8 mouse cellular contexts compared by ENCODE assay signal in the genomic region with DNA sequence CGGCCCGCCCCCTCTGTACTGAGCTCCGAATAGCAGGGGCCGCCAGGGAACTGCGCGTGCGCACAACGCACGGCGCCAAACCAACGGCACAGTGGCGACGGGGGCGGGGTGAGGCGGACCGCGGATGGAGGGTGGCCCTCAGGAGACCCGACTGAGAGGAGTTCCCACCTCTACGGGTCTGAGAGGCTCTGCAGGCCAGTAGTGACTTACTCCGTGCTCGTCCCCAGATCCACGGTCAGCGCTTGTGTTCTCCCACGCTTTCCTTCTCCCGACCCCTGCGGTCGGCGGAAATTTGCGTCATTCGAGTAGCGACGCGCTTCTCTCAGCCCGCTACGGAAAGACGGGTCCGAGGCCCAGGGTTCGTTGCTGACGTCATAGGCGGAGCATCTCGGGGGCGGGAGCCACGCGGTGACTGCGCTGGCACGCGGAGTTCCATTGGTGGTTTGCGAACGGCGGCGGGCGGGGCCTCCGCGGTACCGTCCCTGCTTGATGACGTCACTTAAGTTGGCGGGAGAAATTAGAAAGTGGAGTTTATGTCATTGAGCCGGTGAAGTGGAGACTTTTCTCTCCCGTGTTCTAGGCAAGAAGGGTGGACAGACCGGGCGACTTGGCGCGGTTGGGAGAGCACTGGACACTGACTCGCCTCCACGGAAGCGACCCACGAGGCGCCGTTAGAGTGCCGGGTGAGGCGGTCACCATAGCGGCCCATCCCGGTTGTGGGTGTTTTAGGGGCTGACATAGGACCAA. TPM values are rescaled to one million over a fixed set of nuclear protein-coding genes. Genes with fewer than 3 reads are reported as not detected.
A peak's percentile ranks its signal among the peaks of the same experiment; 100 is the strongest.
DNase-seq lines count a peak whose midpoint lies in the region; ATAC-seq and TF ChIP-seq lines count a peak whose summit lies in the region.

A gene (minus strand): TSS at position 377 of the 747 bp plus-strand sequence.
A gene (plus strand): TSS at position 517 of the 747 bp plus-strand sequence.

- peak; percentile 99 for ATAC-seq in embryonic facial prominence, embryonic 14.5 days (ENCODE audit: low read depth)
- peak; percentile 99 for ATAC-seq in limb, embryonic 13.5 days (ENCODE audit: low FRiP score, low read depth)
- ATAC-seq in midbrain, embryonic 16.5 days = peak; percentile 99

- peak within 1 kb of the TSS; percentile 84 for H3K9ac ChIP-seq in embryonic facial prominence, embryonic 14.5 days (ENCODE audit: low read depth, low read length)
- H3K9ac ChIP-seq in heart, adult 2 months (ENCODE audit: low read depth, low read length) = peak within 1 kb of the TSS; percentile 73
- peak within 1 kb of the TSS; percentile 76 for H3K9ac ChIP-seq in limb, embryonic 13.5 days
- peak within 1 kb of the TSS; percentile 81 for H3K9ac ChIP-seq in midbrain, embryonic 16.5 days (ENCODE audit: low read depth, low read length)

- H3K4me2 ChIP-seq in embryonic facial prominence, embryonic 14.5 days (ENCODE audit: low read depth, low read length) = peak within 1 kb of the TSS; percentile 73
- peak within 1 kb of the TSS; percentile 75 for H3K4me2 ChIP-seq in limb, embryonic 13.5 days (replicated peaks)
- H3K4me2 ChIP-seq in midbrain, embryonic 16.5 days (ENCODE audit: low read length) = peak within 1 kb of the TSS; percentile 79

- H3K4me1 ChIP-seq in embryonic facial prominence, embryonic 14.5 days (ENCODE audit: control insufficient read depth, insufficient read depth, low read length) = 0 out of 2 replicates have a peak, but pooled peaks cover 2% of the 10 kb centered on the region
- H3K4me1 ChIP-seq in heart, adult 2 months (ENCODE audit: control insufficient read depth, insufficient read depth, low read length) = peaks cover 1% of the 10 kb centered on the region; the same call in 1 of the 2 replicates
- peaks cover 19% of the 10 kb centered on the region for H3K4me1 ChIP-seq in limb, embryonic 13.5 days
- peaks cover 8% of the 10 kb centered on the region for H3K4me1 ChIP-seq in midbrain, embryonic 16.5 days (ENCODE audit: control insufficient read depth, insufficient read depth, low read length)

- 0% methylated on average over 46 of the region's 73 CpGs for WGBS in embryonic facial prominence, embryonic 14.5 days
- under 1% methylated on average over 73 of the region's 73 CpGs for WGBS in heart, adult 2 months
- WGBS in limb, embryonic 13.5 days = under 1% methylated on average over 71 of the region's 73 CpGs
- WGBS in midbrain, embryonic 16.5 days = under 1% methylated on average over 70 of the region's 73 CpGs

- peak within 1 kb of the TSS; percentile 95 for H3K27ac ChIP-seq in embryonic facial prominence, embryonic 14.5 days (replicated peaks; ENCODE audit: low read depth, low read length)
- peak within 1 kb of the TSS; percentile 95 for H3K27ac ChIP-seq in heart, adult 2 months
- peak within 1 kb of the TSS; percentile 88 for H3K27ac ChIP-seq in limb, embryonic 13.5 days
- peak within 1 kb of the TSS; percentile 95 for H3K27ac ChIP-seq in midbrain, embryonic 16.5 days (ENCODE audit: low read length)

- DNase-seq in 3T3-L1 (ENCODE audit: low read depth, low spot score) = peak; percentile 98
- DNase-seq in adrenal gland, postnatal 4 days (ENCODE audit: low spot score in 2 of 2) = peak; percentile 92 to 98
- peak; percentile 99 for DNase-seq in embryonic facial prominence, embryonic 14.5 days (ENCODE audit: low spot score)
- DNase-seq in heart, adult 2 months = peak; percentile 96 to 99
- DNase-seq in kidney, adult 8-10 months = peak; percentile 99
- DNase-seq in spleen, postnatal 10 days (ENCODE audit: low spot score in 2 of 2) = peak; percentile 92 to 98

- H3K36me3 ChIP-seq in embryonic facial prominence, embryonic 14.5 days (ENCODE audit: control insufficient read depth, insufficient read depth, low read length) = peaks cover 15% of the 10 kb centered on the region; the same call in 1 of the 2 replicates
- H3K36me3 ChIP-seq in heart, adult 2 months (ENCODE audit: control insufficient read depth, insufficient read depth, low read length) = no peaks in the 10 kb centered on the region
- H3K36me3 ChIP-seq in limb, embryonic 13.5 days = peaks cover 20% of the 10 kb centered on the region
- no peaks in the 10 kb centered on the region for H3K36me3 ChIP-seq in midbrain, embryonic 16.5 days (ENCODE audit: control insufficient read depth, insufficient read depth, low read length)

- H3K9me3 ChIP-seq in embryonic facial prominence, embryonic 14.5 days (ENCODE audit: control insufficient read depth, low read length) = no peaks in the 10 kb centered on the region
- no peaks in the 10 kb centered on the region for H3K9me3 ChIP-seq in limb, embryonic 13.5 days
- H3K9me3 ChIP-seq in midbrain, embryonic 16.5 days (replicated peaks; ENCODE audit: control insufficient read depth, low read length, poor library complexity, severe bottlenecking) = no peaks in the 10 kb centered on the region

- no peaks in the 10 kb centered on the region; the same call in 1 of the 2 replicates for H3K79me2 ChIP-seq in heart, adult 2 months (replicated peaks; ENCODE audit: control insufficient read depth, insufficient read depth, low read length)

- TF ChIP-seq POLR2A in heart, adult 2 months (IDR thresholded peaks at IDR 0.05; ENCODE audit: insufficient read depth, low read depth, low read length) = peak; percentile 50; the same call in 1 of the 2 replicates

- H3K27me3 ChIP-seq in embryonic facial prominence, embryonic 14.5 days (replicated peaks; ENCODE audit: control insufficient read depth, insufficient read depth, low read length) = no peaks in the 10 kb centered on the region
- H3K27me3 ChIP-seq in heart, adult 2 months (ENCODE audit: control insufficient read depth, insufficient read depth, low read length) = no peaks in the 10 kb centered on the region
- no peaks in the 10 kb centered on the region for H3K27me3 ChIP-seq in limb, embryonic 13.5 days
- no peaks in the 10 kb centered on the region for H3K27me3 ChIP-seq in midbrain, embryonic 16.5 days (ENCODE audit: control insufficient read depth, insufficient read depth, low read depth, low read length)

- intact Hi-C loops in heart, adult 2 months (cut with DNase I) = loop anchor here (5.0 to 10.0 kb wide), 4 partner anchors 231 to 358 kb away; a partner anchor contains a TSS

- peak within 1 kb of the TSS; percentile 82 for H3K4me3 ChIP-seq in embryonic facial prominence, embryonic 14.5 days (ENCODE audit: low read depth, low read length)
- H3K4me3 ChIP-seq in heart, adult 2 months = peak within 1 kb of the TSS; percentile 91
- peak within 1 kb of the TSS; percentile 84 for H3K4me3 ChIP-seq in limb, embryonic 13.5 days
- peak within 1 kb of the TSS; percentile 77 for H3K4me3 ChIP-seq in midbrain, embryonic 16.5 days (ENCODE audit: low read depth, low read length)

- TF ChIP-seq EP300 in heart, adult 2 months (IDR thresholded peaks at IDR 0.05; ENCODE audit: insufficient read depth, low read depth, low read length) = no peak

- TF ChIP-seq CTCF in heart, adult 2 months (IDR thresholded peaks at IDR 0.05) = 0 out of 2 replicates have a peak, but pooled peaks have one; percentile 10

RNA-seq across cellular contexts. Expression of the first gene that starts in this region (rescaled TPM):
- 10 to 100 TPM; 36.1 to 38.3 TPM for total RNA-seq in adrenal gland, postnatal 4 days (2021)
- 49.9 and 53.8 TPM in 2 replicates for polyA plus RNA-seq in embryonic facial prominence, embryonic 14.5 days (2014; fragmentation: Nextera tagmentation; extraction: Ambion mirVana)
- total RNA-seq in heart, adult 2 months (2021) = 10 to 100 TPM; 21.6 to 23.4 TPM
- 2.6 and 5.9 TPM in 2 replicates for polyA plus RNA-seq in heart, adult 2 months (2012; rRNA removed)
- 66.2 and 67.5 TPM in 2 replicates for polyA plus RNA-seq in limb, embryonic 13.5 days (2015; fragmentation: Nextera tagmentation; extraction: Ambion mirVana)
- 25.2 and 27.5 TPM in 2 replicates for polyA plus RNA-seq in midbrain, embryonic 16.5 days (2015; fragmentation: Nextera tagmentation; extraction: Ambion mirVana)

RNA-seq across cellular contexts. Expression of the second gene that starts in this region (rescaled TPM):
- total RNA-seq in adrenal gland, postnatal 4 days (2021) = 1 to 10 TPM; 8.6 to 9.4 TPM
- 6.1 and 6.5 TPM in 2 replicates for polyA plus RNA-seq in embryonic facial prominence, embryonic 14.5 days (2014; fragmentation: Nextera tagmentation; extraction: Ambion mirVana)
- total RNA-seq in heart, adult 2 months (2021) = under 1 TPM; 0.47 to 0.66 TPM
- 0.27 and 0.59 TPM in 2 replicates for polyA plus RNA-seq in heart, adult 2 months (2012; rRNA removed)
- 8.7 and 10.6 TPM in 2 replicates for polyA plus RNA-seq in limb, embryonic 13.5 days (2015; fragmentation: Nextera tagmentation; extraction: Ambion mirVana)
- 2.4 and 2.5 TPM in 2 replicates for polyA plus RNA-seq in midbrain, embryonic 16.5 days (2015; fragmentation: Nextera tagmentation; extraction: Ambion mirVana)

Comparison
In these comparisons a context has a peak if more than half of its experiments do, and no peak if none do; other contexts are left out.
1. Peak in every context shown above with its lines: DNase-seq, ATAC-seq, H3K4me3 ChIP-seq and H3K27ac ChIP-seq.
2. RNA of the second gene that starts in this region (total RNA-seq): 8.6 to 9.4 TPM in adrenal gland, postnatal 4 days; 0.47 to 0.66 TPM in heart, adult 2 months; every median in the first group is over 4 times any median in the second.